Mouse (Mus musculus) kidney, embryonic 15.5 days (tissue): ENCODE results near the gene Nfkbiz. TPM values are rescaled to one million over a fixed set of nuclear protein-coding genes. Genes with fewer than 3 reads are reported as not detected.

Source experiments
- ATAC-seq: fragments of 200-750 bp; cut with Nextera tagmentation; replicated peaks from 2 replicates; pipeline ENCODE4 v1.8.0; 2017; ENCODE audit warnings: moderate TSS enrichment; ENCODE audit not compliant: low FRiP score
- H3K27ac ChIP-seq: fragments of 300-500 bp; sonication (generic); 2 replicates; pipeline ENCODE4 v1.5.1; 2015; ENCODE audit warnings: mild to moderate bottlenecking, inconsistent platforms
- H3K27me3 ChIP-seq: fragments of 300-500 bp; sonication (generic); 2 replicates; pipeline ENCODE4 v1.6.1; 2015; ENCODE audit warnings: inconsistent platforms
- H3K36me3 ChIP-seq: fragments of 300-500 bp; sonication (generic); 2 replicates; pipeline ENCODE4 v1.6.1; 2015; ENCODE audit warnings: inconsistent platforms
- H3K4me1 ChIP-seq: fragments of 300-500 bp; sonication (generic); 2 replicates; pipeline ENCODE4 v1.6.1; 2015; ENCODE audit warnings: inconsistent platforms
- H3K4me2 ChIP-seq: fragments of 300-500 bp; sonication (generic); 2 replicates; pipeline ENCODE4 v1.6.1; 2015; ENCODE audit warnings: moderate library complexity, mild to moderate bottlenecking, inconsistent platforms
- H3K4me3 ChIP-seq: fragments of 300-500 bp; sonication (generic); replicated peaks from 2 replicates; pipeline ENCODE4 v1.5.1; 2015; ENCODE audit warnings: mild to moderate bottlenecking, inconsistent platforms
- H3K9ac ChIP-seq: fragments of 300-500 bp; sonication (generic); 2 replicates; pipeline ENCODE4 v1.6.1; 2015; ENCODE audit warnings: mild to moderate bottlenecking, inconsistent platforms
- H3K9me3 ChIP-seq: fragments of 300-500 bp; sonication (generic); replicated peaks from 2 replicates; pipeline ENCODE4 v1.6.1; 2016; ENCODE audit warnings: inconsistent platforms
- WGBS: fragments of 180-500 bp; shearing (Covaris S2); methylation state at CpG from one replicate; pipeline ENCODE4 v1.1.7; 2015; ENCODE audit warnings: mixed read lengths; 5-methylcytosine and 5-hydroxymethylcytosine counted together
- polyA plus RNA-seq: library from polyadenylated mRNA; unstranded; fragments of >200 nt; fragmentation: Nextera tagmentation; extraction: Ambion mirVana; gene quantifications from 2 replicates; pipeline ENCODE4 v1.2.1, GENCODE M21; 2015

Gene Nfkbiz
- polyA plus RNA-seq, 1 experiment from 2014 or later: 4.3 TPM

GRCm38 (mm10) chr16:55823398-55824155 lies 15.1 kb downstream of the Nfkbiz start:
- no peak overlapping the region for H3K4me2 ChIP-seq
- 0 out of 2 replicates have a peak overlapping the region, but pooled peaks have one; percentile 1 for H3K9ac ChIP-seq
- H3K4me3 ChIP-seq: no peak overlapping the region
- H3K9me3 ChIP-seq: no peaks in the 10 kb centered on the region
- H3K27ac ChIP-seq: no peak overlapping the region
- no peaks in the 10 kb centered on the region for H3K27me3 ChIP-seq
- peaks cover 2% of the 10 kb centered on the region; the same call in 1 of the 2 replicates for H3K36me3 ChIP-seq
- peaks cover 31% of the 10 kb centered on the region for H3K4me1 ChIP-seq
- no peak for ATAC-seq
- WGBS: 60% methylated on average over 11 of the region's 11 CpGs

- Histone ChIP-seq H3K36me3 (peaks cover 9% of the 10 kb centered on the region), H3K9ac (peak overlapping the region; percentile 70; the same call in 1 of the 2 replicates), H3K4me1 (peaks cover 38% of the 10 kb centered on the region), H3K9me3 (no peaks in the 10 kb centered on the region), H3K27me3 (no peaks in the 10 kb centered on the region), H3K4me3 (peak overlapping the region; percentile 73), H3K27ac (peak overlapping the region; percentile 95; the same call in 1 of the 2 replicates), H3K4me2 (peak overlapping the region; percentile 68)
- ATAC-seq: no peak
- WGBS: 44% methylated on average over 18 of the region's 18 CpGs
Measured at GRCm38 (mm10) chr16:55822741-55823397, 15.8 kb downstream of the Nfkbiz start.

GRCm38 (mm10) chr16:55821997-55822740 lies 16.5 kb downstream of the Nfkbiz start:
- under 1% methylated on average over 67 of the region's 67 CpGs for WGBS
- peak overlapping the region; percentile 95 for H3K27ac ChIP-seq
- peak overlapping the region; percentile 73 for H3K4me3 ChIP-seq
- H3K9ac ChIP-seq: peak overlapping the region; percentile 70
- H3K4me1 ChIP-seq: peaks cover 41% of the 10 kb centered on the region
- H3K27me3 ChIP-seq: no peaks in the 10 kb centered on the region
- peaks cover 15% of the 10 kb centered on the region for H3K36me3 ChIP-seq
- peak overlapping the region; percentile 68 for H3K4me2 ChIP-seq
- no peaks in the 10 kb centered on the region for H3K9me3 ChIP-seq
- peak; percentile 96 for ATAC-seq

GRCm38 (mm10) chr16:55821571-55821981 lies 17.1 kb downstream of the Nfkbiz start:
- H3K27ac ChIP-seq: peak overlapping the region; percentile 86
- no peaks in the 10 kb centered on the region for H3K9me3 ChIP-seq
- H3K9ac ChIP-seq: peak overlapping the region; percentile 70
- ATAC-seq: peak; percentile 46
- H3K4me1 ChIP-seq: peaks cover 41% of the 10 kb centered on the region
- peak overlapping the region; percentile 68 for H3K4me2 ChIP-seq
- under 1% methylated on average over 40 of the region's 40 CpGs for WGBS
- no peaks in the 10 kb centered on the region for H3K27me3 ChIP-seq
- H3K36me3 ChIP-seq: peaks cover 21% of the 10 kb centered on the region
- peak overlapping the region; percentile 73 for H3K4me3 ChIP-seq

GRCm38 (mm10) chr16:55820916-55821570 lies 17.7 kb downstream of the Nfkbiz start:
- Histone ChIP-seq H3K4me1 (peaks cover 41% of the 10 kb centered on the region), H3K9me3 (no peaks in the 10 kb centered on the region), H3K4me2 (peak overlapping the region; percentile 68), H3K36me3 (peaks cover 26% of the 10 kb centered on the region), H3K27ac (peak overlapping the region; percentile 86), H3K4me3 (peak overlapping the region; percentile 73), H3K9ac (peak overlapping the region; percentile 70), H3K27me3 (no peaks in the 10 kb centered on the region)
- no peak for ATAC-seq
- WGBS: 4% methylated on average over 20 of the region's 20 CpGs

GRCm38 (mm10) chr16:55820161-55820915 lies 18.4 kb downstream of the Nfkbiz start:
- 43% methylated on average over 13 of the region's 13 CpGs for WGBS

GRCm38 (mm10) chr16:55819186-55819861 lies 19.4 kb downstream of the Nfkbiz start:
- Histone ChIP-seq H3K9me3 (no peaks in the 10 kb centered on the region), H3K4me3 (peak overlapping the region; percentile 73), H3K4me1 (peaks cover 41% of the 10 kb centered on the region), H3K36me3 (peaks cover 43% of the 10 kb centered on the region), H3K9ac (peak overlapping the region; percentile 70), H3K27ac (peak overlapping the region; percentile 45; the same call in 1 of the 2 replicates), H3K4me2 (peak overlapping the region; percentile 68), H3K27me3 (no peaks in the 10 kb centered on the region)
- 29% methylated on average over 15 of the region's 15 CpGs for WGBS
- no peak for ATAC-seq

More at GRCm38 (mm10) chr16:55820161-55820915, 18.4 kb downstream of the Nfkbiz start:
- H3K4me1 ChIP-seq: peaks cover 41% of the 10 kb centered on the region
- H3K9me3 ChIP-seq: no peaks in the 10 kb centered on the region
- peaks cover 33% of the 10 kb centered on the region for H3K36me3 ChIP-seq
- H3K4me3 ChIP-seq: peak overlapping the region; percentile 73
- H3K27ac ChIP-seq: peak overlapping the region; percentile 86; the same call in 1 of the 2 replicates
- peak overlapping the region; percentile 68 for H3K4me2 ChIP-seq
- H3K9ac ChIP-seq: peak overlapping the region; percentile 70
- no peak for ATAC-seq
- H3K27me3 ChIP-seq: no peaks in the 10 kb centered on the region

- peaks cover 30% of the 10 kb centered on the region for H3K4me1 ChIP-seq
- H3K9ac ChIP-seq: no peak overlapping the region
- no peaks in the 10 kb centered on the region for H3K9me3 ChIP-seq
- H3K36me3 ChIP-seq: peaks cover 56% of the 10 kb centered on the region
- H3K4me3 ChIP-seq: no peak overlapping the region
- no peaks in the 10 kb centered on the region for H3K27me3 ChIP-seq
- no peak overlapping the region for H3K4me2 ChIP-seq
- ATAC-seq: no peak
- 92% methylated on average over 28 of the region's 28 CpGs for WGBS
- no peak overlapping the region for H3K27ac ChIP-seq
Measured at GRCm38 (mm10) chr16:55817717-55818515, 20.8 kb downstream of the Nfkbiz start.

- WGBS: 77% methylated on average over 13 of the region's 13 CpGs
- H3K36me3 ChIP-seq: peaks cover 68% of the 10 kb centered on the region
- H3K4me1 ChIP-seq: peaks cover 30% of the 10 kb centered on the region
- no peaks in the 10 kb centered on the region for H3K9me3 ChIP-seq
- H3K9ac ChIP-seq: no peak overlapping the region
- peak overlapping the region; percentile 62 for H3K27ac ChIP-seq
- no peaks in the 10 kb centered on the region for H3K27me3 ChIP-seq
- peak; percentile 42 for ATAC-seq
- no peak overlapping the region for H3K4me3 ChIP-seq
- no peak overlapping the region for H3K4me2 ChIP-seq
Measured at GRCm38 (mm10) chr16:55816202-55816941, 22.3 kb downstream of the Nfkbiz start.
